Mouse (Mus musculus): ENCODE data around the gene Tmem38a. TPM values are rescaled to one million over a fixed set of nuclear protein-coding genes. Genes with fewer than 3 reads are reported as not detected.

Tmem38a gene
- polyA plus RNA-seq, 1 experiment from 2014 or later: 15.7 TPM

- ATAC-seq (replicated peaks; ENCODE audit: low FRiP score, low TSS enrichment, low read depth) (no peak), DNase-seq (ENCODE audit: low spot score) (no peak)
- Histone ChIP-seq H3K4me2 (ENCODE audit: low read length) (peak overlapping the region; percentile 80), H3K4me1 (replicated peaks; ENCODE audit: control insufficient read depth, insufficient read depth, low read length) (peaks cover 20% of the 10 kb centered on the region), H3K27me3 (replicated peaks; ENCODE audit: control insufficient read depth, insufficient read depth, low read length) (no peaks in the 10 kb centered on the region), H3K9me3 (ENCODE audit: control insufficient read depth, low read length) (no peaks in the 10 kb centered on the region), H3K4me3 (ENCODE audit: low read depth, low read length) (peak overlapping the region; percentile 97), H3K36me3 (ENCODE audit: control insufficient read depth, insufficient read depth, low read length) (peaks cover 25% of the 10 kb centered on the region), H3K27ac (ENCODE audit: low read depth) (peak overlapping the region; percentile 90; the same call in 1 of the 2 replicates), H3K9ac (ENCODE audit: low read length) (peak overlapping the region; percentile 56)
- 6% methylated on average over 5 of the region's 5 CpGs for WGBS
These were observed 22.5 kb upstream of the Tmem38a start for GRCm38 (mm10) chr8:72549314-72549892.

GRCm38 (mm10) chr8:72555770-72556169, 16.1 kb upstream of the Tmem38a start:
- no peak overlapping the region for H3K9ac ChIP-seq (ENCODE audit: low read length)

GRCm38 (mm10) chr8:72561111-72561689, 10.7 kb upstream of the Tmem38a start:
- ATAC-seq (replicated peaks; ENCODE audit: low FRiP score, low TSS enrichment, low read depth): no peak
- peaks cover 41% of the 10 kb centered on the region for H3K36me3 ChIP-seq (ENCODE audit: control insufficient read depth, insufficient read depth, low read length)
- WGBS: 74% methylated on average over 1 of the region's 1 CpGs
- H3K9me3 ChIP-seq (ENCODE audit: control insufficient read depth, low read length): no peaks in the 10 kb centered on the region
- H3K27me3 ChIP-seq (replicated peaks; ENCODE audit: control insufficient read depth, insufficient read depth, low read length): no peaks in the 10 kb centered on the region
- H3K27ac ChIP-seq (ENCODE audit: low read depth): no peak overlapping the region
- no peak overlapping the region for H3K4me2 ChIP-seq (ENCODE audit: low read length)
- no peak overlapping the region for H3K9ac ChIP-seq (ENCODE audit: low read length)
- H3K4me3 ChIP-seq (ENCODE audit: low read depth, low read length): no peak overlapping the region
- H3K4me1 ChIP-seq (replicated peaks; ENCODE audit: control insufficient read depth, insufficient read depth, low read length): no peaks in the 10 kb centered on the region
- no peak for DNase-seq (ENCODE audit: low spot score)

More at GRCm38 (mm10) chr8:72555770-72556169, 16.1 kb upstream of the Tmem38a start:
- peaks cover 29% of the 10 kb centered on the region for H3K36me3 ChIP-seq (ENCODE audit: control insufficient read depth, insufficient read depth, low read length)
- H3K27me3 ChIP-seq (replicated peaks; ENCODE audit: control insufficient read depth, insufficient read depth, low read length): no peaks in the 10 kb centered on the region
- H3K4me2 ChIP-seq (ENCODE audit: low read length): no peak overlapping the region
- no peaks in the 10 kb centered on the region for H3K9me3 ChIP-seq (ENCODE audit: control insufficient read depth, low read length)
- no peak for ATAC-seq (replicated peaks; ENCODE audit: low FRiP score, low TSS enrichment, low read depth)
- H3K4me1 ChIP-seq (replicated peaks; ENCODE audit: control insufficient read depth, insufficient read depth, low read length): no peaks in the 10 kb centered on the region
- no peak overlapping the region for H3K27ac ChIP-seq (ENCODE audit: low read depth)
- 48% methylated on average over 4 of the region's 4 CpGs for WGBS
- DNase-seq (ENCODE audit: low spot score): no peak
- no peak overlapping the region for H3K4me3 ChIP-seq (ENCODE audit: low read depth, low read length)

- WGBS: 96% methylated on average over 2 of the region's 2 CpGs
These were observed 5.9 kb upstream of the Tmem38a start for GRCm38 (mm10) chr8:72565970-72566369.

GRCm38 (mm10) chr8:72570633-72571610, 933 bp upstream of the Tmem38a start, which contains the start of gene Smim7:
TSS of gene Smim7 (minus strand) at chr8:72571088.
- Histone ChIP-seq H3K9ac (ENCODE audit: low read length) (peak within 1 kb of the TSS; percentile 53), H3K27me3 (replicated peaks; ENCODE audit: control insufficient read depth, insufficient read depth, low read length) (no peaks in the 10 kb centered on the region), H3K4me1 (replicated peaks; ENCODE audit: control insufficient read depth, insufficient read depth, low read length) (peaks cover 18% of the 10 kb centered on the region), H3K27ac (ENCODE audit: low read depth) (peak within 1 kb of the TSS; percentile 98), H3K36me3 (ENCODE audit: control insufficient read depth, insufficient read depth, low read length) (peaks cover 38% of the 10 kb centered on the region), H3K4me2 (ENCODE audit: low read length) (peak within 1 kb of the TSS; percentile 63), H3K4me3 (ENCODE audit: low read depth, low read length) (peak within 1 kb of the TSS; percentile 58), H3K9me3 (ENCODE audit: control insufficient read depth, low read length) (no peaks in the 10 kb centered on the region)
- WGBS: under 1% methylated on average over 52 of the region's 52 CpGs
- peak; percentile 99 for DNase-seq (ENCODE audit: low spot score)
- ATAC-seq (replicated peaks; ENCODE audit: low FRiP score, low TSS enrichment, low read depth): peak; percentile 97

More at GRCm38 (mm10) chr8:72565970-72566369, 5.9 kb upstream of the Tmem38a start:
- DNase-seq (ENCODE audit: low spot score): no peak
- Histone ChIP-seq H3K36me3 (ENCODE audit: control insufficient read depth, insufficient read depth, low read length) (peaks cover 59% of the 10 kb centered on the region), H3K27me3 (replicated peaks; ENCODE audit: control insufficient read depth, insufficient read depth, low read length) (no peaks in the 10 kb centered on the region), H3K27ac (ENCODE audit: low read depth) (no peak overlapping the region), H3K9me3 (ENCODE audit: control insufficient read depth, low read length) (no peaks in the 10 kb centered on the region), H3K4me2 (ENCODE audit: low read length) (no peak overlapping the region), H3K9ac (ENCODE audit: low read length) (no peak overlapping the region), H3K4me1 (replicated peaks; ENCODE audit: control insufficient read depth, insufficient read depth, low read length) (peaks cover 11% of the 10 kb centered on the region), H3K4me3 (ENCODE audit: low read depth, low read length) (no peak overlapping the region)
- no peak for ATAC-seq (replicated peaks; ENCODE audit: low FRiP score, low TSS enrichment, low read depth)

- Histone ChIP-seq H3K9me3 (ENCODE audit: control insufficient read depth, low read length) (no peaks in the 10 kb centered on the region), H3K36me3 (ENCODE audit: control insufficient read depth, insufficient read depth, low read length) (peaks cover 22% of the 10 kb centered on the region), H3K4me2 (ENCODE audit: low read length) (peak overlapping the region; percentile 63), H3K4me3 (ENCODE audit: low read depth, low read length) (peak overlapping the region; percentile 58), H3K9ac (ENCODE audit: low read length) (peak overlapping the region; percentile 53), H3K4me1 (replicated peaks; ENCODE audit: control insufficient read depth, insufficient read depth, low read length) (peaks cover 18% of the 10 kb centered on the region), H3K27ac (ENCODE audit: low read depth) (no peak overlapping the region), H3K27me3 (replicated peaks; ENCODE audit: control insufficient read depth, insufficient read depth, low read length) (no peaks in the 10 kb centered on the region)
- WGBS: 3% methylated on average over 9 of the region's 10 CpGs
- ATAC-seq (replicated peaks; ENCODE audit: low FRiP score, low TSS enrichment, low read depth): no peak
- no peak for DNase-seq (ENCODE audit: low spot score)
These were observed 652 bp downstream of the Tmem38a start for GRCm38 (mm10) chr8:72572507-72572906.

- Histone ChIP-seq H3K9ac (ENCODE audit: low read length) (no peak overlapping the region), H3K4me1 (replicated peaks; ENCODE audit: control insufficient read depth, insufficient read depth, low read length) (peaks cover 18% of the 10 kb centered on the region), H3K27ac (ENCODE audit: low read depth) (no peak overlapping the region), H3K4me2 (ENCODE audit: low read length) (no peak overlapping the region), H3K4me3 (ENCODE audit: low read depth, low read length) (no peak overlapping the region), H3K27me3 (replicated peaks; ENCODE audit: control insufficient read depth, insufficient read depth, low read length) (no peaks in the 10 kb centered on the region), H3K9me3 (ENCODE audit: control insufficient read depth, low read length) (no peaks in the 10 kb centered on the region), H3K36me3 (ENCODE audit: control insufficient read depth, insufficient read depth, low read length) (peaks cover 12% of the 10 kb centered on the region)
- 84% methylated on average over 6 of the region's 6 CpGs for WGBS
- ATAC-seq (replicated peaks; ENCODE audit: low FRiP score, low TSS enrichment, low read depth) (no peak), DNase-seq (ENCODE audit: low spot score) (no peak)
These were observed 1.6 kb downstream of the Tmem38a start for GRCm38 (mm10) chr8:72573450-72573849.

GRCm38 (mm10) chr8:72575915-72576314, 4.1 kb downstream of the Tmem38a start:
- Histone ChIP-seq H3K4me2 (ENCODE audit: low read length) (no peak overlapping the region), H3K4me3 (ENCODE audit: low read depth, low read length) (no peak overlapping the region), H3K36me3 (ENCODE audit: control insufficient read depth, insufficient read depth, low read length) (no peaks in the 10 kb centered on the region), H3K27me3 (replicated peaks; ENCODE audit: control insufficient read depth, insufficient read depth, low read length) (no peaks in the 10 kb centered on the region), H3K27ac (ENCODE audit: low read depth) (no peak overlapping the region), H3K9ac (ENCODE audit: low read length) (no peak overlapping the region), H3K4me1 (replicated peaks; ENCODE audit: control insufficient read depth, insufficient read depth, low read length) (peaks cover 7% of the 10 kb centered on the region; the same call in 1 of the 2 replicates), H3K9me3 (ENCODE audit: control insufficient read depth, low read length) (no peaks in the 10 kb centered on the region)
- 92% methylated on average over 6 of the region's 6 CpGs for WGBS
- ATAC-seq (replicated peaks; ENCODE audit: low FRiP score, low TSS enrichment, low read depth) (no peak), DNase-seq (ENCODE audit: low spot score) (no peak)
